Mouse (Mus musculus) kidney, adult 2 months (tissue): ENCODE results near the gene Ces1d. TPM values are rescaled to one million over a fixed set of nuclear protein-coding genes. Genes with fewer than 3 reads are reported as not detected.

Source experiments
- DNase-seq: peaks from one replicate; pipeline ENCODE4 v3.0.0; 2021
- H3K27ac ChIP-seq: fragments of 200-500 bp; 2 replicates; pipeline ENCODE4 v1.5.1; 2012; ENCODE audit warnings: low read depth, low read length, control low read depth, inconsistent platforms; ENCODE audit not compliant: insufficient read depth
- H3K27me3 ChIP-seq: fragments of 200-500 bp; replicated peaks from 2 replicates; pipeline ENCODE4 v1.6.1; 2012; ENCODE audit warnings: mild to moderate bottlenecking, moderate library complexity, low read length, inconsistent platforms; ENCODE audit not compliant: control insufficient read depth, insufficient read depth
- H3K36me3 ChIP-seq: fragments of 200-500 bp; 2 replicates; pipeline ENCODE4 v1.6.1; 2012; ENCODE audit warnings: mild to moderate bottlenecking, moderate library complexity, low read length, inconsistent platforms; ENCODE audit not compliant: control insufficient read depth, insufficient read depth
- H3K4me1 ChIP-seq: fragments of 200-500 bp; 2 replicates; pipeline ENCODE4 v1.6.1; 2011; ENCODE audit warnings: low read length; ENCODE audit not compliant: control insufficient read depth, insufficient read depth
- H3K4me3 ChIP-seq: fragments of 200-500 bp; 2 replicates; pipeline ENCODE4 v1.5.1; 2011; ENCODE audit warnings: mild to moderate bottlenecking, low read depth, low read length, control low read depth; ENCODE audit not compliant: insufficient read depth
- CTCF ChIP-seq: fragments of 200-500 bp; conservative IDR thresholded peaks from 2 replicates; pipeline ENCODE4 v1.5.1; 2011; ENCODE audit warnings: low read depth, mild to moderate bottlenecking, control low read depth, low read length, moderate library complexity, mixed read lengths; ENCODE audit not compliant: insufficient read depth, insufficient read length
- POLR2A ChIP-seq: fragments of 200-500 bp; IDR thresholded peaks from one replicate; pipeline ENCODE4 v1.6.1; 2011; ENCODE audit warnings: low read depth, low read length, control low read depth
- WGBS: fragments of 180-500 bp; shearing (Covaris S2); methylation state at CpG from one replicate; pipeline ENCODE4 v1.1.7; 2018; 5-methylcytosine and 5-hydroxymethylcytosine counted together
- polyA plus RNA-seq: library from polyadenylated mRNA; depleted of rRNA; stranded (reverse); fragments of >200 nt; gene quantifications from 2 replicates; pipeline ENCODE4 v1.2.3, GENCODE M21; 2012; rRNA removed

Gene Ces1d
- 590 and 687 TPM in 2 replicates for polyA plus RNA-seq

GRCm38 (mm10) chr8:93197685-93198525, at the start of gene Ces1d:
TSS of gene Ces1d (minus strand) at chr8:93197838.
- peaks cover 13% of the 10 kb centered on the region; the same call in 1 of the 2 replicates for H3K4me1 ChIP-seq
- H3K36me3 ChIP-seq = no peaks in the 10 kb centered on the region
- TF ChIP-seq CTCF = no peak
- TF ChIP-seq POLR2A = no peak
- H3K27ac ChIP-seq = peak within 1 kb of the TSS; percentile 98
- WGBS = 30% methylated on average over 8 of the region's 8 CpGs
- no peaks in the 10 kb centered on the region for H3K27me3 ChIP-seq
- H3K4me3 ChIP-seq = peak within 1 kb of the TSS; percentile 53
- DNase-seq = peak; percentile 94

DNA sequence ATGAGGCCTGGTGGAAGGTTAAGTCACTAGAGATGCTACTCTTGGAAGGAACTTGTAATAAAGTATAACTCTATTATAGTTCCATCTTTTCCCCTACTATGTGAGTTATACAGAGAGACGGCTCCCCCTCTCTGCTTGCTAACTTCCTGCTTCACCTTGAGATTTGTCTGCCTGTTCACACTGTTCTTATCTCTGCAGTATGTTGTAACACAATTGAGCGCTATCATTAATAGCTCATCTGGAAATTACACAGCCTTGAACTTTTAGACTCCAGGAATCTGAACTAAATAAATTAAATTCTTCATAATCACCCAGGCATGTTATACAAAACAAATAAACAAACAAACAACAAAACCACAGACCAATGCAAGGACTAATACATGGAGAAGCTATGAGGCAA, 48.4 kb upstream of the Ces1d start:
- H3K36me3 ChIP-seq = no peaks in the 10 kb centered on the region
- WGBS = 82% methylated on average over 2 of the region's 2 CpGs
- H3K4me1 ChIP-seq = no peaks in the 10 kb centered on the region
- H3K27me3 ChIP-seq = no peaks in the 10 kb centered on the region
- TF ChIP-seq POLR2A = no peak
- no peak for TF ChIP-seq CTCF
- DNase-seq = no peak
- no peak overlapping the region for H3K27ac ChIP-seq
- no peak overlapping the region for H3K4me3 ChIP-seq

GRCm38 (mm10) chr8:93239884-93240283, 42.2 kb upstream of the Ces1d start:
- no peak for DNase-seq
- H3K27me3 ChIP-seq = no peaks in the 10 kb centered on the region

GRCm38 (mm10) chr8:93235681-93236080, 38.0 kb upstream of the Ces1d start:
- Histone ChIP-seq H3K27me3 (no peaks in the 10 kb centered on the region), H3K4me3 (no peak overlapping the region), H3K27ac (peak overlapping the region; percentile 82), H3K4me1 (peaks cover 16% of the 10 kb centered on the region; the same call in 1 of the 2 replicates), H3K36me3 (no peaks in the 10 kb centered on the region)
- DNase-seq = peak; percentile 69
- WGBS = 50% methylated on average over 1 of the region's 1 CpGs
- TF ChIP-seq POLR2A (no peak), CTCF (no peak)

More at GRCm38 (mm10) chr8:93239884-93240283, 42.2 kb upstream of the Ces1d start:
- H3K27ac ChIP-seq = no peak overlapping the region
- no peaks in the 10 kb centered on the region for H3K36me3 ChIP-seq
- no peak overlapping the region for H3K4me3 ChIP-seq
- H3K4me1 ChIP-seq = peaks cover 9% of the 10 kb centered on the region; the same call in 1 of the 2 replicates
- TF ChIP-seq POLR2A = no peak
- no peak for TF ChIP-seq CTCF

DNA sequence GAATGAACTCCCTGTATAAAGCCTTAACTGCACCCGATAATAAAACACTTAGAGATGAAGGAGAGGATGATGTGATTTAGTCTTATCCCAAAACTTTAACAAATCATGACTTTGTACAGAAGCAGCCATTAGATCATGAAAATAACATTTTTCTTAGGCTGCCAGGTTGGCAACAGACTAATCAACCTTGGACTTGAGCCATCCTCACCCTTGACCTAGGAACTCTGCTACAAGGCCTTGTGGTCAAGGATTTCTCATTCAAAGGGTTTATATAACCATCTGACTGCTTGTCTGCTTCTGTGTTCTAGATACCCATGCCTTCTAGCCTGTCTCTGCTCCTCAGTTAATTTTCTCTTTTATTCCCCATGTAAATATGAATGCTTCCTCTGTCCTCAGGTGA, 37.1 kb upstream of the Ces1d start:
- DNase-seq = peak; percentile 70
- Histone ChIP-seq H3K36me3 (no peaks in the 10 kb centered on the region), H3K4me1 (peaks cover 16% of the 10 kb centered on the region; the same call in 1 of the 2 replicates), H3K4me3 (no peak overlapping the region), H3K27ac (peak overlapping the region; percentile 83), H3K27me3 (no peaks in the 10 kb centered on the region)
- WGBS = 76% methylated on average over 1 of the region's 1 CpGs
- TF ChIP-seq POLR2A = no peak
- no peak for TF ChIP-seq CTCF

DNA sequence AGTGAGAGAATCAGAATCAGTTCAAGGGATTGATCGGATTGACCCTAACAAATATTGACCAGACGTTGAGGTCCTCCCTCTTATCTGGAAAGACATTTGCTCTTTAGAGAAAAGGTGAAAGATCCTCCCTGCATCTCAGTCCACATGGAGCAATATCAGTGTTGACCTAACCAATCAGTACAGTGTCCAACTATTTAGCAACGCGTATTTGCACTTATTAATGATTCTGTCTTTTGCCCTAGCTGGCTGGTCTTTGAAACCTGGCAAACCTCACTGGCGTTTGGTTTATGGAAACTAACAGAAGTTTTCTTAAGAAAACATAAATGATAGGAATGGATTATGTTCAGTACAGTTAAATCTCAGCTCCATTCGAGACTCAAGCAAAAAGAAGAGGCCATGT, 36.4 kb upstream of the Ces1d start:
- H3K27me3 ChIP-seq = no peaks in the 10 kb centered on the region
- H3K4me1 ChIP-seq = peaks cover 19% of the 10 kb centered on the region; the same call in 1 of the 2 replicates
- WGBS = 63% methylated on average over 6 of the region's 6 CpGs
- peak overlapping the region; percentile 98 for H3K27ac ChIP-seq
- peak; percentile 61 for DNase-seq
- TF ChIP-seq CTCF = no peak
- TF ChIP-seq POLR2A = no peak
- no peaks in the 10 kb centered on the region for H3K36me3 ChIP-seq
- H3K4me3 ChIP-seq = no peak overlapping the region

- no peak for TF ChIP-seq POLR2A
- no peak for TF ChIP-seq CTCF
- Histone ChIP-seq H3K27ac (peak within 1 kb of the TSS; percentile 98), H3K36me3 (no peaks in the 10 kb centered on the region), H3K27me3 (no peaks in the 10 kb centered on the region), H3K4me3 (0 out of 2 replicates have a peak within 1 kb of the TSS, but pooled peaks have one; percentile 3), H3K4me1 (peaks cover 19% of the 10 kb centered on the region; the same call in 1 of the 2 replicates)
- DNase-seq = peak; percentile 71
Observed at GRCm38 (mm10) chr8:93229446-93229845, 31.8 kb upstream of the Ces1d start, which contains the start of gene Ces1e. TSS of gene Ces1e (minus strand) at chr8:93229619.
